Mouse (Mus musculus) kidney, postnatal 0 days (tissue): ENCODE results near the gene Lilra5. TPM values are rescaled to one million over a fixed set of nuclear protein-coding genes. Genes with fewer than 3 reads are reported as not detected.
"Not testable (repeated sequence)": the region's sequence is repeated elsewhere in the genome, so short reads cannot be mapped to it uniquely, and the experiment has no call there.

Experiments
- ATAC-seq: fragments of 200-750 bp; cut with Nextera tagmentation; replicated peaks from 2 replicates; pipeline ENCODE4 v1.8.0; 2017; ENCODE audit warnings: low read depth, moderate number of reproducible peaks, moderate TSS enrichment, moderate library complexity; ENCODE audit not compliant: low FRiP score
- DNase-seq: peaks from one replicate; pipeline ENCODE4 v3.0.0-alpha.2; 2016; ENCODE audit warnings: low spot score
- H3K27ac ChIP-seq: fragments of 300-500 bp; sonication (generic); 2 replicates; pipeline ENCODE4 v1.5.1; 2014; ENCODE audit warnings: mild to moderate bottlenecking
- H3K27me3 ChIP-seq: fragments of 300-500 bp; sonication (generic); 2 replicates; pipeline ENCODE4 v1.6.1; 2014; ENCODE audit warnings: low read length, mixed read lengths; ENCODE audit not compliant: insufficient read depth
- H3K36me3 ChIP-seq: fragments of 300-500 bp; sonication (generic); 2 replicates; pipeline ENCODE4 v1.6.1; 2014; ENCODE audit warnings: low read length, mixed read lengths; ENCODE audit not compliant: insufficient read depth
- H3K4me1 ChIP-seq: fragments of 300-500 bp; sonication (generic); replicated peaks from 2 replicates; pipeline ENCODE4 v1.6.1; 2014; ENCODE audit warnings: antibody characterized with exemption, low read length, mixed read lengths; ENCODE audit not compliant: insufficient read depth
- H3K4me2 ChIP-seq: fragments of 300-500 bp; sonication (generic); 2 replicates; pipeline ENCODE4 v1.6.1; 2014; ENCODE audit warnings: mild to moderate bottlenecking, low read length, moderate library complexity, mixed read lengths
- H3K4me3 ChIP-seq: fragments of 300-500 bp; sonication (generic); replicated peaks from 2 replicates; pipeline ENCODE4 v1.5.1; 2014; ENCODE audit warnings: low read depth, low read length
- H3K9ac ChIP-seq: fragments of 300-500 bp; sonication (generic); 2 replicates; pipeline ENCODE4 v1.6.1; 2014; ENCODE audit warnings: low read depth, low read length
- H3K9me3 ChIP-seq: fragments of 300-500 bp; sonication (generic); replicated peaks from 2 replicates; pipeline ENCODE4 v1.6.1; 2016; ENCODE audit warnings: low read length, inconsistent platforms, mixed read lengths
- CTCF ChIP-seq: IDR thresholded peaks from 2 replicates; pipeline ENCODE4 v1.5.1; 2016; ENCODE audit warnings: antibody characterized with exemption, low read depth, mild to moderate bottlenecking, moderate library complexity
- WGBS: fragments of 180-500 bp; shearing (Covaris S2); extraction: QIAGEN DNeasy Blood & Tissue Kit; methylation state at CpG from one replicate; pipeline ENCODE4 v1.1.7; 2014; 5-methylcytosine and 5-hydroxymethylcytosine counted together
- polyA plus RNA-seq: library from polyadenylated mRNA; unstranded; fragments of >200 nt; fragmentation: Nextera tagmentation; extraction: Ambion mirVana; gene quantifications from 2 replicates; pipeline ENCODE4 v1.2.1, GENCODE M21; 2015

The Lilra5 gene
- polyA plus RNA-seq, 1 experiment from 2014 or later, result 0.33 TPM

GRCm38 (mm10) chr7:4239038-4239721 lies 1.6 kb downstream of the Lilra5 start:
- WGBS, result 72% methylated on average over 6 of the region's 6 CpGs
- no peak overlapping the region for H3K27ac ChIP-seq
- no peaks in the 10 kb centered on the region for H3K9me3 ChIP-seq
- no peak overlapping the region for H3K9ac ChIP-seq
- H3K4me3 ChIP-seq, result no peak overlapping the region
- H3K27me3 ChIP-seq, result no peaks in the 10 kb centered on the region
- DNase-seq, result no peak
- no peak overlapping the region for H3K4me2 ChIP-seq
- H3K4me1 ChIP-seq, result no peaks in the 10 kb centered on the region
- ATAC-seq, result no peak
- no peak for TF ChIP-seq CTCF
- H3K36me3 ChIP-seq, result no peaks in the 10 kb centered on the region

GRCm38 (mm10) chr7:4251211-4251610 lies 13.7 kb downstream of the Lilra5 start:
- not testable (repeated sequence) for H3K9me3 ChIP-seq, H3K4me1 ChIP-seq, H3K9ac ChIP-seq, DNase-seq, ATAC-seq, H3K27me3 ChIP-seq, H3K27ac ChIP-seq, H3K4me2 ChIP-seq, H3K4me3 ChIP-seq, H3K36me3 ChIP-seq
- WGBS, result 82% methylated on average over 1 of the region's 1 CpGs

GRCm38 (mm10) chr7:4256060-4256459 lies 18.5 kb downstream of the Lilra5 start:
- H3K4me3 ChIP-seq, H3K36me3 ChIP-seq, H3K9me3 ChIP-seq, H3K9ac ChIP-seq, H3K4me2 ChIP-seq, DNase-seq, H3K27me3 ChIP-seq, H3K4me1 ChIP-seq, ATAC-seq, H3K27ac ChIP-seq: not testable (repeated sequence)
- no CpG with 5 or more reads among the region's 1 CpGs for WGBS

GRCm38 (mm10) chr7:4260521-4260920 lies 23.0 kb downstream of the Lilra5 start:
- H3K9me3 ChIP-seq, DNase-seq, H3K9ac ChIP-seq, H3K27me3 ChIP-seq, H3K27ac ChIP-seq, H3K4me1 ChIP-seq, H3K36me3 ChIP-seq, ATAC-seq, H3K4me2 ChIP-seq, H3K4me3 ChIP-seq: not testable (repeated sequence)
- 89% methylated on average over 1 of the region's 1 CpGs for WGBS

GRCm38 (mm10) chr7:4272106-4272505 lies 34.6 kb downstream of the Lilra5 start:
- H3K4me2 ChIP-seq, H3K4me3 ChIP-seq, H3K27ac ChIP-seq, H3K4me1 ChIP-seq, H3K27me3 ChIP-seq, DNase-seq, H3K9ac ChIP-seq, ATAC-seq, H3K9me3 ChIP-seq, H3K36me3 ChIP-seq: not testable (repeated sequence)
- 58% methylated on average over 1 of the region's 1 CpGs for WGBS

GRCm38 (mm10) chr7:4273874-4274273 lies 36.3 kb downstream of the Lilra5 start:
- H3K4me1 ChIP-seq, ATAC-seq, H3K9me3 ChIP-seq, H3K9ac ChIP-seq, H3K27ac ChIP-seq, H3K4me3 ChIP-seq, H3K27me3 ChIP-seq, DNase-seq, H3K4me2 ChIP-seq, H3K36me3 ChIP-seq: not testable (repeated sequence)
- WGBS, result 56% methylated on average over 2 of the region's 2 CpGs

- H3K9ac ChIP-seq, H3K4me1 ChIP-seq, H3K4me2 ChIP-seq, DNase-seq, H3K4me3 ChIP-seq, H3K27ac ChIP-seq, H3K36me3 ChIP-seq, ATAC-seq, H3K27me3 ChIP-seq, H3K9me3 ChIP-seq: not testable (repeated sequence)
- 89% methylated on average over 10 of the region's 10 CpGs for WGBS
These were observed 37.9 kb downstream of the Lilra5 start for GRCm38 (mm10) chr7:4275500-4275899.
